Mouse (Mus musculus) mature B cell (primary cell): ENCODE results near the gene Colec11.

Experiments
- in situ Hi-C: fragments of 300-500 bp; cut with MboI; formaldehyde crosslinking; loops from 2 replicates; pipeline ENCODE4 v1.14.3; 2019

The Colec11 gene

DNA sequence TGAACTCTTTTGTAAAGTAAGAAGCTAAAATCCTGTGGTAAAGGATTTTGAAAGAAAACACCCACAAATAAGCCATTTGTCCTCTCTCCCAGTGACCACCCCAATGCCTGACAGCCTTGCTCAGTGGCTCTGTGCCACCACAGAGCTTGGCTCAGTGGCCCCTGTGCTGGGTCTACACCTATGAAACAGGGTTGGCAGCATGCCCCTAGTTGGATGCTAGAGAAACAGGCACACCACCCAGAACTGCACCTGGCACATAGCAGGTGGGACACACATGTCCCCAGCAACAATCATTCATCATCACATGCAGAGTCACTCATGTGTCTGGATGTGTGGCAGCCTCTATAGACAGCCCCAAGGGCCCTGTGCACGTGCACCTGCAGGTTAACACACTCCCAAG is 19.7 kb downstream of the Colec11 start:
- in situ Hi-C loops, result no loop called here

DNA sequence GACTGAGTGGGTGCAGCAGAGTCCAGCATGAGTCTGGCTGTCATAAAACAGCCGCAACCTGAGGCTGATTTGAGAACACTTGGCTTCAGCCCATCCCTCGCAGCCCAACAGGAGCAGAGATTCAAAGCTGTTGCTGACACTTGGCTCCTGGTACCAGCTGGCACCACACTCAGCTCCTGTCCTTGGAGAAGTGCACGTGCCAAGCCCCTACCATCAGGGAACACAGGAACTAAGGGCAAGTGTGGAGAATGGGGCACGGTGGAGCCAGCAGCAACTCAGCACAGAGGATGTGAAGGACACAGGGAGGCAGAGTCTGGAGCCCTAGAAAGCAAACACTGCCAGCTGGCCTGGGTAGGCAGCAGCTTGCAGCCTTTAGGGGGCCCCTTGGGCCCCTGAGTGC is 20.9 kb downstream of the Colec11 start:
- in situ Hi-C loops, result no loop called here

DNA sequence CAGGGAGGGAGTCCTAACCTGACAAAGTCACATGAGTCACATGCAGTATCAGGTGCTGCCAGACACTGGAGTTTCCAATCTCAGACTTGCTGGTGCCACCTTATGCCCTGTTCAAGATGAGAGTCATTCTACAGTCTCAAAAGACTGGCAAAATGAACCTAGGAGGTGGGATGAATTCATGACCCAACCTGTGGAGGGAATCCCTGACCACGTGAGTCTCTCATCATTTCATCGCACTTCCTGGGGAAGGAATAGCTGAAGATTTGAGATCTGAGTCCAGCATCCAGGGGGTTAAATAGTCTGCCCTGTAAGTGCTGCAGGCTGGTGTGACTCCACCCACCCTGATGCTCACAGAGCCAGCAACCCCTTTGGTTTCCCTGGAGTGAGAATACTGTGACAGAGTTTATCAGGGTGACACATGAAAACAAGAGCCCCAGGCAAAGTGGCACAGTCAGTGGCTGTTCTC is 24.6 kb downstream of the Colec11 start:
- in situ Hi-C loops, result no loop called here

DNA sequence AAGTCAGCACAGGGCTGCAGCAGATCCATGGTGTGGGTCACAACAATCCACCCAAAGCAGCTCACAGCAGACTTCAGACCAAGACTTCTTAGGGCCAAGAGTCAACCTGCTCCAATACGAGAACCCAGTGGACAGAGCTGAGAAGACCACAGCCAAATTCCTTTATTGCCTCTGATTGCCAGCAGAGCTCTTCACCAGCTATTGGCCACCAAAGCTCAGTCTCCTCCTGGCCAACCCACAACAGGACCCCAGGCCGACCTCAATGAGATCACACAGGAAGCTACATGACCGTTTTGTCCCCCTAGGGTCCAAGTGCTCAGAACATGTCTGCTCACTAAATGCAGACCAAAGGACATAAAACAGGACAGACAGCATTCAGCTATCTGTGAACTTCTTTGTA is 25.1 kb downstream of the Colec11 start:
- in situ Hi-C loops, result no loop called here

DNA sequence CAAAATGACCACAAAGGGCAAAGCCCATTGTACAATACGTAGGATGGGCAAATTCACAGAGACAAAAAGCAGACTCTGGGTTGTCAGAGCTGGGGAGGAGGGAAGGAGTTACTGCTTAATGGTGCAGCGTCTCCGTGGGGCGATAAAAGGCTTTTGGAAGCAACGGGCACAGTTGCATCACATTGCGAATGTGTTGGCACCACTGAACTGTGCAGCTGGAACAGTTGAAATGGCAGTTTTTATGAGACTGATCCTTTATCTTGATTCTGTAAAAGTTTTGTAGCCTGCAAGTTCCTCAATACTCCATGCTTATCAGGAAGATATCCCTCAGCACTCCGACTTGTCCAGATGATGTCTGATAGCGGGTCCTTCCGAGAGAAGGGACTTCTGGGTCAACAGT is 25.5 kb downstream of the Colec11 start:
- in situ Hi-C loops, result no loop called here

DNA sequence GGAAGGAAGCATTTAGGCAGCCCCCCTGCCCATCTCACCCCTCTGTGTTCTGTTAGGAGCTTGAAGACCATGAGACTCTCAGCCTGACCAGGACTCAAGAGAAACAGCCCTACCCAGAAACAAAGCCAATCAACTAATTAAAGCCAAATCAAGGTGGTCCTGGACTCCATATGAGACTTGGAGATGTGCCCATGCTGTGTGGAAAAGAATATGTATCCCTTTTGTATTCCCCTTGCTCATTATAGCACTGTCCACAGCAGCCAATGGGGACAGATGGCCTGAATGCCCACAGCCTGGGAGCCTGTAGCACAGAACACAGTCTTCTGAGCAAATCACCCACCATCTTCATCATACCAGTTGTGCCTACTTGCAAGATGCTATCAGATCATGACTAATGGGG is 26.3 kb downstream of the Colec11 start:
- in situ Hi-C loops, result no loop called here

DNA sequence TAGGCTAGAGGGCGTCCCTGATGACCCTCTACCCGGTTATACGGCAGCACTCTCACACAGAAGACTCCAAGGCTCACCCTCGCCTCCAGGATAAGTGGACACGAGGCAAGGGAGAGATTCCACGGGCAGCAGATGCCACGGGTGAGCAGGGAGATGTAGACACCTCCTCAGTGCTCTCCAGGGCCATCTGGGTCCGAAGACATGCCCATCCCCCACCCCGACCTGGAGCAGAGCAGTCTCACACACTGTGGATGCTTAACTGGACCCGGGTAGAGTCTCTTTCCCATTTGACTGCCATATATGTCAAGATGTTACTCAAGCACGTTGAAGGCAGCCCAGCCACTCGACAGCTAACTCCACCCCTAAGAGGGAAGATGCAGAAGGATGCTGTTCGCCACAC is 32.7 kb downstream of the Colec11 start:
- in situ Hi-C loops, result no loop called here

DNA sequence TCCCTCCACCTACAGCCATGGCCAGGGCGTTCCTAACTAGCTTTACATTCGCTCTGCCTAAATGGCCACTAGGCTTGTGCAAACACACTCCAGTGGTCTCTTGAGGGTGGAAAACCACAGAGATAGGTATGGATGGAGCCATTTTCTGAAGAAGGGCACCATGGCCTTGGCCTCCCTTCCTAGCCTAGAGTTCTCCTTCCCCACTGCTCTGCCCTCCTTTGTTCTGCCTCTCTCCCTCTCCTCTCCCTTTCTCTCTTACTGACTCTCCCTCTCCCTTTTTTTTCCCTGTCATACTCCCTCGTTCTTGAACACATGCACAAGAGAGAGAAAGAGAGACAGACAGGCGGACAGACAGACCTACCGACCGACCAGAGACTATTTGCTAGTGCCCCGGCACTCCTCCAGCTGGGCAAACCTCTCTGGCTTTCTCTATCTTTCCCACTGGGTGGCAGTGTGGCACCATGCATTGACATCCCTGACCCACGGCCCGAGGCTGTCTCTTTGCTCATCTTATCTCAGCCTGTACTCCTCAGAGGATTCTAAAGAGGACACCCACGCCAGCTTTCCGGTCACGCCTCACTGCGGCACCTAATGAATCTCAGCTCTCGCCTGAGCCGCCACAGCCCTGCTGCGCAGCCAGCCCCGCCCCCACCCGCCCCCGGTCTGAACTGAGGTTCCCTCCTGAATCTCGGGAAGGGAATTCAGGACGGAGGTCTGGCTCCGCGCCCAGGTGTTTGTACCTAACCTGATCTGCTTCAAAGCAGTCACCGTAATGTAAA is 33.9 kb downstream of the Colec11 start:
- in situ Hi-C loops, result no loop called here

DNA sequence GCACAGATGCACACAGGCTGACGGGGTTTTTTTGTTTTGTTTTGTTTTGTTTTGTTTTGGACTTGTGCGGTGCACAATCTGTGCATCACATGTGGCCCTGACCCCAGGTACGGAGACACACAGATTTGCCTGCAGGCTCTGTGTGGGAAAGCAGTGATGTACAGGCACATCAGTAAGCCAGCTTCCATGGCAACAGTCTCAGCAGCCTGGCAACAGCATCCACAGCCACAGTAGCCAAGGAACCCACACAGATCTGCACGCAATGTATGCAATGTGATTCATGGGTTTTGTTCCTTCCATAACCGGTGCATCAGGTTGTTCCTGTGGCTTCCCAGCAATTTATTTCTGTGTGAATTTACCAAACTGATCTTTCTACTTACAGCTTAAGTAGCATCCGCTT is 35.2 kb downstream of the Colec11 start:
- in situ Hi-C loops, result no loop called here

DNA sequence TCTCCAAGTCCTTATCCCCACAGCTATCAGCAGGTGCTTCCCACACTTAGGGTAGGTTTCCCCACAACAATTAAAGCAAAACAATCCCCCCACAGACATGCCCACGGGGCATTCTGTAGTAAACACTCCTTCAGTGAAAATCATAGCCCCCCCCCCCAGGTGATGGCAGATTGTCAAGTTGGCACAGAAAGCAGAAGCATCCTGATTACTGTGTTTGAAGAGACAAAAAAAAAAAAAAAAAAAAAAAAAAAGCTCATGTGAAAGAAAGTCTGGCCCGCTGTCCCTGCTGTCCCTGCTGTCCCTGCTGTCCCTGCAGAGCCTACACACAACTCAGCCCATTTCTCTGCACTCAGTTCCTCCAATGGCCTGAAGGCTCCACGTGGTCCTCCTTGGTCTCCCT is 39.1 kb downstream of the Colec11 start:
- in situ Hi-C loops, result no loop called here

DNA sequence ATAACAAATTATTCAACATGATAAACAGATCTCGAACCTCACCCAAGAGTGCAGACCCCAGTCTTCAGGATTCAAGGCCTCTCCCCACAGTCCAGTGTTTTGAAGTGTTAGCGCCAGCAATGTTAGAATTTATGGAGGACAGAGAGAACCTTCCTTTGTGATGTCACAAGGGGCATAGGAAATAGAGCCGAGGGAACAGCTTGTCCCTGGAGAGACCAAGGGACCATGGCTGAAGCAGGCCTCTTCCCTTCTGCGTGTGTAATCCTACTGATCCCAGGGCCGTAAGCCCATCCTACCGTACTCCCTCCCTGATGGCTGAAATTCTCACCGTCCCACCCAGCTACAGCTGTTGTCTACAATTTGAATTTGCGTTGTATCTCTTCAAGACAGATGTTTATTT is 40.8 kb downstream of the Colec11 start, which contains the start of gene Allc:
Gene Allc (minus strand): TSS at position 101 of the 400 bp plus-strand sequence.
- in situ Hi-C loops, result no loop called here

DNA sequence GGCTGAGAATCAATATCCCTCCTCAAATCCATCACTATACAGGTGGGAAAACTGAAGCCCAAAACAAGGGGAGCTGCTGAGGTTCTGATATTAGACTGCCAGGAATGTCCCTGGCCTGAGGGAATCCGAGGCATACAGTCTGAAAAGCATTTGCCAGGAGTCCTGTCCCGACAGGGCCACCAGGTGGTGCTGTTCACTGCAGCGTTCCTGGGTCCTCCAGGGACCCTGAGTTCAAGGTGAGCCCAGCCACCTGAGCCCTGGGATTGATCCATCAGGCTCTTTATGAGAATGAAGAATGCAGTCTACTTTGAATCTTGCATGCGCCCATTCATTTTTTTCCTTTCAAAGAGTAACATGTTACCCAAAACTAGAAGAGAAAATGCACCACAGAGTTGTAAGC is 44.0 kb downstream of the Colec11 start:
- in situ Hi-C loops, result no loop called here

DNA sequence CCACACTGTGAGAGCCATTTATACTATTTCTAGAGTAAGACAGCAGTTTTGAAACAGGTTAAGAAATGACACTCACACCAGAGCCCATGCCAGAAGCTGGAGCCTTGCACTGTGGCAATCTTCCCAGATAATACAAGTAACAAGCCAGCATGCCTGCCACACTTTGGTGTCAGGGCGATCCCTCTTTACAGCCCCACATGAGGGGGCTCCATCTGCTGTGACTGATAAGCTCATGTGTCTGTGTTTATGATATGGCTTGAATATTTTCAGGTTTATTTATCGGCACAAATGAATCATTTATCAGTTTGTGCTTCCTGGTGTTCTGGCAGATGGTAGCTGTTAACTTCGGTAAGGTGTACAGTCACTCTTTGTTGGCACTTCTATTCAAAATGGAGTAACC is 45.0 kb downstream of the Colec11 start:
- in situ Hi-C loops, result no loop called here

DNA sequence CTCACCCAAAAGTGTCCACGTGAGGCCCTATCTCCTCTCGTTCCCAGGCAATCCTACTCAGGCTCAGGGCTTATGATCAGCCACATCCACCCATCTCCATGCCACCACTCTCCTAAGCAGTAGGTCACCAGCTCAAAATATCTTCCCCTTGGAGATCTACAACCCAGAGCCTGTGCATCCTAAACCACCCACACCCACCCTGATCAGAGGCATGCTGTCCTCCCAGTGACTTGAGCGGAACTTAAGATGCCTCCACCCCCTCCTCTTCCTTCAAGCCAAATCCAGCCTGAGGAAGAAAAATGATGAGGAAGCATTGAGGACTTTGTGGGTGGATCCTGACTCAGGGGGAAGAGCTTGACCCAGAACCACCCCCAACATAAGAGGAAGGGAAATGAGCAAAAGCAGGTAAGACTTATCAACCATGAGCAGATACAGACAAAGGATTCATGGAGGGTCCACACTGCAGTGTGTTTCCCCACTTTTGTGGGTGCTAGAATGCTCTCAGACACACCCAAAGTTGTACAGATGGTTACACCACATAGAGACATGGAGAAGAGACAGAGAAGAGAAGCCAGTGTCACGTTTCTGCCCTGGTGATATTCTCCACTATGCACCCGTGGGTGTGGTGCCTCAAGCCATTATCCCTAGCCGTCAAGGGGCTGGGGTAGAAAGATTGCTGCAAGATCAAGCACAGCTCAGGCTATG is 47.7 kb downstream of the Colec11 start:
- in situ Hi-C loops, result no loop called here

DNA sequence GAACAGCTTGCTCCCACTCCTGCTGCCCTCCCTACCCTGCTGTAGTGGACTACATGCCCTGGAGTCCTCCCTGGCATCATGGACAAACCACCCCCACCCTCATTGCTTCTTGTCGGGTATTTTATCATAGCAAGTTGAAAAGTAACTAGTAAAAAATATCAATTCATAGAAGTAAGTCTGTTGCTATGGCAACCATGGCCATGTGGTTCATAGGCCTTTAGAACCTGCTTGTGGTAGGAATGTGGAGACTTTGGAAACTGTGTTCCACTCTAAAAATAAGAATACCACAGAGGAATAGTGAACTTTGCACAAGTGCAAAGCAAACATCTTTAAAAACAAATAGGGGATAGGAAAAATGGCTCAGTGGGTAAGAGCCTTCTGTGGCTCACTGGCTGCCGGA is 50.9 kb downstream of the Colec11 start:
- in situ Hi-C loops, result no loop called here

DNA sequence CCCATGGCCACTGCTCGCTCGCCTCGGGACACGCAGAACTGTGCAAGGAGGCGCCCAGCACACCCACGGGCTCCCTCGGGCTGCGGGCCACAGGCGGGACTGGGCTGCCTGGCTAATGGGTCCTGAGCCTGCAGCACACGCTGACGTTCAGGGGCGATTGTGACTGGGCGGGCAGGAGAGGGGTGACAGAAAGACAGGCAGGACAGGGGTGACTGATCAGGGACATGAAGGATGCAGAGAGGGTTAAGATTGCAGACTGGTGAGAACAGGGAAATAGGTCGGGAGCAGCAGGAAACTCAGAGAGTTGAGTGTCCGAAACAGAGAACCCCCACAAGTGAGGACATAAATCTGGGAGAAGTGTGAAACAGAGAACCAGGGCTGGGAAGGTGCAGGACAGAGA is 70.9 kb downstream of the Colec11 start, which contains the start of gene Dcdc2c:
Gene Dcdc2c (minus strand): TSS at position 101 of the 400 bp plus-strand sequence.
- in situ Hi-C loops, result no loop called here

DNA sequence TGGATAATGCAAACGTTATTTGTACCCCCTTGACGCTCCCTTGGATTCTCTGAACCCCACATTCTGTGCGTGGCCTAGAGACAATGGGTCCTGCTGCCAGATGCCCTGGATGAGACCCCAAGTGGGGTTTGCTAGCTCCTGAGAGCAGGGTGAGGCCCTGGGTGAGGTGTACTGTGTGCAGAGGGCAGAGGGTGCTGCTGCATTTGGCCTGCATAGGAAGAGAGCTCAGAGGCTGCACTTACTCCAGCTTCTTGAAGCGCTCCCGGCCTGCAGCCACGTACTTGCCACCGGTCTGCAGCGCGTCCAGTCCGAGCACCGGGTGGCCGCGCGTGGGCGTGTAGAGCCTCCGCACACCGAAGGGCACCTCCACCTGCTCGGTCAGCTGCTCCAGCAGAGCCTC is 71.4 kb downstream of the Colec11 start:
- in situ Hi-C loops, result no loop called here

DNA sequence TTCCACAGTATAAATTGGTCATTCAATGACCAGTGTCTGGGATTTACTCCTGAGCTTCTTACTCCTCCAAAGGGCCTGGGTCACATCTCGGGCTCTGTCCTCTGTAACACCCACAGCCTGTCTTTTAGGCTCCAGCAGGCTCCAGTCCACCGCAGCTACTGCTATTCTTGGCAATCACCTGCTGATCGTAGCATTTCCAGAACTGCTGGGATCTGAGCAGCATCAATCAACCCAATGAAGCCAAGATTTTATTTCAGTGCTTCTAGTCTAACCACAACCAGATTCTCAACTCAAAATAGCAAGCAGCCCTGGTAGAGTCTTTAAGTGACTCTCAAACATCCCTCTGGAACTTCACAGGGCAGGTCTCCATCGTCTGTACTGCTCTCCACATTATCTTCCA is 74.3 kb downstream of the Colec11 start:
- in situ Hi-C loops, result no loop called here
